Mouse (Mus musculus) kidney, embryonic 15.5 days (tissue): Measurements from ENCODE around the gene Map2k3. TPM values are rescaled to one million over a fixed set of nuclear protein-coding genes. Genes with fewer than 3 reads are reported as not detected.
"Not testable (repeated sequence)": the region's sequence is repeated elsewhere in the genome, so short reads cannot be mapped to it uniquely, and the experiment has no call there.

Experiments used
- ATAC-seq: fragments of 200-750 bp; cut with Nextera tagmentation; replicated peaks from 2 replicates; pipeline ENCODE4 v1.8.0; 2017; ENCODE audit warnings: moderate TSS enrichment; ENCODE audit not compliant: low FRiP score
- H3K27ac ChIP-seq: fragments of 300-500 bp; sonication (generic); 2 replicates; pipeline ENCODE4 v1.5.1; 2015; ENCODE audit warnings: mild to moderate bottlenecking, inconsistent platforms
- H3K27me3 ChIP-seq: fragments of 300-500 bp; sonication (generic); 2 replicates; pipeline ENCODE4 v1.6.1; 2015; ENCODE audit warnings: inconsistent platforms
- H3K36me3 ChIP-seq: fragments of 300-500 bp; sonication (generic); 2 replicates; pipeline ENCODE4 v1.6.1; 2015; ENCODE audit warnings: inconsistent platforms
- H3K4me1 ChIP-seq: fragments of 300-500 bp; sonication (generic); 2 replicates; pipeline ENCODE4 v1.6.1; 2015; ENCODE audit warnings: inconsistent platforms
- H3K4me2 ChIP-seq: fragments of 300-500 bp; sonication (generic); 2 replicates; pipeline ENCODE4 v1.6.1; 2015; ENCODE audit warnings: moderate library complexity, mild to moderate bottlenecking, inconsistent platforms
- H3K4me3 ChIP-seq: fragments of 300-500 bp; sonication (generic); replicated peaks from 2 replicates; pipeline ENCODE4 v1.5.1; 2015; ENCODE audit warnings: mild to moderate bottlenecking, inconsistent platforms
- H3K9ac ChIP-seq: fragments of 300-500 bp; sonication (generic); 2 replicates; pipeline ENCODE4 v1.6.1; 2015; ENCODE audit warnings: mild to moderate bottlenecking, inconsistent platforms
- H3K9me3 ChIP-seq: fragments of 300-500 bp; sonication (generic); replicated peaks from 2 replicates; pipeline ENCODE4 v1.6.1; 2016; ENCODE audit warnings: inconsistent platforms
- WGBS: fragments of 180-500 bp; shearing (Covaris S2); methylation state at CpG from one replicate; pipeline ENCODE4 v1.1.7; 2015; ENCODE audit warnings: mixed read lengths; 5-methylcytosine and 5-hydroxymethylcytosine counted together
- polyA plus RNA-seq: library from polyadenylated mRNA; unstranded; fragments of >200 nt; fragmentation: Nextera tagmentation; extraction: Ambion mirVana; gene quantifications from 2 replicates; pipeline ENCODE4 v1.2.1, GENCODE M21; 2015

Gene Map2k3
- 117 and 127 TPM in 2 replicates for polyA plus RNA-seq

DNA sequence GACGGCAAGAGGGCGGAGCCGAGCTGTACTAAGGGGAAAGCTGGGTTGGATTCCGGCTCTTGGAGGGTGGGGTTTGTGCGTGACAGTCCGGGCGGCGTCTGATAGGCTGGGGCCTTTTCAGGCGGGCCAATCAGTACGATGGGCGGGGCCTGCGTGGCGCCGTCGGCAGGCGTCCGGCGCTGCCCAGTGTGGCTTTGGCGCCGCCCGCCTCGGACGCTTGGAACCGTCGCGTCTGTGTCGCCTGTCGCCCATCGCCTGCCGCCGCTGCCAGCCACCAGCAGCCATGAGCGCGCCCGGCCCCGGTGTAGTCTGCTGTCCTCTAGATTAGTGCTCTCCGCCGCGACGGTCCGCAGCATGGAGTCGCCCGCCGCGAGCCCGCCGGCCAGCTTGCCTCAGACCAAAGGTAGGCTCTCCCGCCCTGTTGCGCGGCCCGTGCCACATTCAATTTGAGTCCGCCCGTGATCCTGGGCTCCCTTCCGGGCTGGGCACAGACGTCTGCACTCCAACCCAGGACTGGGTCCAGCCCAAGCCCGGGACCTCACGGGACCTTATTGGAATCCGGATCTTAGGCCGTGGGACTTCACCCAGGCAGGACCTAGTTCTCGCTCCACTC, at the start of gene Map2k3:
TSS of gene Map2k3 (plus strand) at position 165 of the 613 bp plus-strand sequence.
- peak within 1 kb of the TSS; percentile 93 for H3K9ac ChIP-seq
- under 1% methylated on average over 59 of the region's 59 CpGs for WGBS

DNA sequence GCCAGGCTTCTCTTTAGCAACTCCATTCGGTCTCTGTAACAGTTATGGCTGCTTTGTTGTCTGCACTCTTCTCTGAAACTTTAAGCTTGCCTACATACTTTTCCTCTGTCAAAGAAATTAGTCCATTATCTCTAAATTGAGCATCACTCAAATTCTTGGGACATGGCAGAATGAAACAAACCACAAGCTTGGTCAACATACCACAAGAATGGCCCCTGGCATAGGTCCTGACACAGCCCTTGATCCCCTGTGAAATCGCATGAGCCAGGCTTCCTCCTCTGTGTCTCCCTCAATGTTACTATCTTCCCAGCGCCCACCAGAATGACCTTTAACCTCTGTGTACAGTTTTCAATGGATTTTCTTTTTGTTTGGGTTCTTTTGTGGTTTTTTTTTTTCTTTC, 49.4 kb upstream of the Map2k3 start:
- H3K9ac ChIP-seq: no peak overlapping the region
- no peaks in the 10 kb centered on the region for H3K9me3 ChIP-seq
- H3K4me1 ChIP-seq: peaks cover 15% of the 10 kb centered on the region
- no peaks in the 10 kb centered on the region for H3K36me3 ChIP-seq
- no peak for ATAC-seq
- no peaks in the 10 kb centered on the region for H3K27me3 ChIP-seq
- no peak overlapping the region for H3K4me2 ChIP-seq
- WGBS: 81% methylated on average over 3 of the region's 3 CpGs
- no peak overlapping the region for H3K27ac ChIP-seq
- H3K4me3 ChIP-seq: no peak overlapping the region

More for the DNA sequence above, at the start of gene Map2k3:
- Histone ChIP-seq H3K4me2 (peak within 1 kb of the TSS; percentile 69), H3K36me3 (no peaks in the 10 kb centered on the region; the same call in 1 of the 2 replicates), H3K4me3 (peak within 1 kb of the TSS; percentile 95), H3K27me3 (no peaks in the 10 kb centered on the region), H3K9me3 (no peaks in the 10 kb centered on the region), H3K27ac (peak within 1 kb of the TSS; percentile 86), H3K4me1 (peaks cover 65% of the 10 kb centered on the region)
- ATAC-seq: peak; percentile 93

DNA sequence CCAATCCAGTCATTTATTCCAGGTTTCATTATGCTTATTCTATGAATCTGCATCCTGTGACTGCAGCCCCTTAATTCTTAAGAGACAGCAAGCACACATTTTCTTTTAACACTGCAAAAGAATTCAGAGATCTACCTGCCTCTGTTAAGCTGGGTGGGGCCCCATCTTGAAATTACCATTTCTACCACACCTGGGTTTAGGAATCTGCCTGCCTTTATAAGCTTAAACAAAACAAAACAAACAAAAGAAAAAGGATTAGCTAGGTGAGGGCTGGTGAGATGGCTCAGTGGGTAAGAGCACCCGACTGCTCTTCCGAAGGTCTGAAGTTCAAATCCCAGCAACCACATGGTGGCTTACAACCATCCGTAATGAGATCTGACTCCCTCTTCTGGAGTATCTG, 44.8 kb upstream of the Map2k3 start:
- H3K9me3 ChIP-seq, ATAC-seq, H3K4me2 ChIP-seq, H3K4me1 ChIP-seq, H3K36me3 ChIP-seq, H3K4me3 ChIP-seq, H3K9ac ChIP-seq, H3K27ac ChIP-seq, H3K27me3 ChIP-seq: not testable (repeated sequence)
- WGBS: 89% methylated on average over 3 of the region's 3 CpGs

DNA sequence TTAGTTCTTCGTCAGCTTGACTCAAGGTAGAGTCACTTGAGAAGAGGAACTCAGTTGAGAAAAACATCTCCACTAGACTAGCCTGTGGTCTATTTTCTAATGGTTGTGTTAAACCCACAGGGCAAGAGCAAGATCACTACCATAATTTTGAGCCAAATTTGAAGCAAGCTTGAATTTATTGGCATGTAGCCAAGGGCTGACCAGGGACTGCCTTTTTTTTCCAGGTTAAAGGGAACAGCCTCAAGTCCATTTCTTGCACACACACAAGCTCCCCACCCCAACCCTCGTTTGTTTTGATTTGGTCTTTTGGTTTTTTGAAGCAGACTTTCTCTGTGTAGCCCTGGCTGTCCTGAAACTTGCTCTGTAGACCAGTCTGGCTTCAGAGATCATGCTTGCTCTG, 42.0 kb upstream of the Map2k3 start:
- 40% methylated on average over 2 of the region's 2 CpGs for WGBS
- no peaks in the 10 kb centered on the region for H3K36me3 ChIP-seq
- no peak overlapping the region for H3K27ac ChIP-seq
- H3K27me3 ChIP-seq: no peaks in the 10 kb centered on the region
- no peaks in the 10 kb centered on the region for H3K9me3 ChIP-seq
- ATAC-seq: no peak
- H3K4me2 ChIP-seq: no peak overlapping the region
- no peak overlapping the region for H3K9ac ChIP-seq
- H3K4me1 ChIP-seq: peaks cover 6% of the 10 kb centered on the region
- H3K4me3 ChIP-seq: no peak overlapping the region

DNA sequence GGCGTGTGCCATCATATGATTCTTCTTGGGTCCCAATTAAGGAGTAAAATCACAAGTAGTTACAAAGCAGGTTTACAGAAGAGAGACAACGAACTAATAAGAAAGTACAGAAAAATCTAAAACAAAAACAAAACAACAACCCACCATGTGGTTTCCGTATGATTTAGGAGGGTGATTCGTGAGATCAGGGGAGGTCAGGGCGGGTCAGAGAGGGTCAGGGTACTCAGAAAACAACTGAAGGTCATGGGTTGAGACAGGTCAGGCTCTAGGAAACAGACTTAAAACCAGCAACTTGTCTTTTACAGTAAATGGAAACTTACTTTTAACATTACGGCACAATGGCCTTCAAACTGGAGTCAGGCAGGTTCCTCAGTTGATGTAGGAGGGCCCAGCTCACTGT, 41.5 kb upstream of the Map2k3 start:
- Histone ChIP-seq H3K9ac (no peak overlapping the region), H3K27me3 (no peaks in the 10 kb centered on the region), H3K9me3 (no peaks in the 10 kb centered on the region), H3K36me3 (no peaks in the 10 kb centered on the region), H3K4me2 (no peak overlapping the region), H3K4me1 (peaks cover 6% of the 10 kb centered on the region), H3K27ac (no peak overlapping the region), H3K4me3 (no peak overlapping the region)
- WGBS: 26% methylated on average over 6 of the region's 6 CpGs
- no peak for ATAC-seq

DNA sequence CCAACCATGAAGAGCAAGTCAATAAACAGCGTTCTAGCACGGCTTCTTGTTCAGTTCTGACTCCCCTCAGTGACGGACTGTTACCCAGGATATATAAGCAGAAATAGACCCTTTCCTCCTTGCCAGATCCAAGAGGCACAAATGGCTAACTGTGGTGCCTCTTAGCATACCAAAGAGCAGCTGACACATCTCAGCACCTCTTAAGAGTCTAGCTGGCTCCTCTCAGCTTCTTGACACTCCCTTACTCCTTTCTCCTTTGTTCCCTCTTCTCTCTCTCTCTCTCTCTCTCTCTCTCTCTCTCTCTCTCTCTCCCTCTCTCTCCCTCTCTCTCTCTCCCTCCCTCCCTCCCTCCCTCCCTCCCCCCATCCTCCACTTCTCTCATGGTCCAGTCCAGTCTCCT, 41.1 kb upstream of the Map2k3 start:
- H3K27me3 ChIP-seq: no peaks in the 10 kb centered on the region
- peaks cover 9% of the 10 kb centered on the region for H3K4me1 ChIP-seq
- H3K4me3 ChIP-seq: no peak overlapping the region
- H3K4me2 ChIP-seq: no peak overlapping the region
- WGBS: 22% methylated on average over 3 of the region's 3 CpGs
- H3K9me3 ChIP-seq: no peaks in the 10 kb centered on the region
- H3K36me3 ChIP-seq: no peaks in the 10 kb centered on the region
- no peak overlapping the region for H3K27ac ChIP-seq
- ATAC-seq: no peak
- H3K9ac ChIP-seq: no peak overlapping the region

DNA sequence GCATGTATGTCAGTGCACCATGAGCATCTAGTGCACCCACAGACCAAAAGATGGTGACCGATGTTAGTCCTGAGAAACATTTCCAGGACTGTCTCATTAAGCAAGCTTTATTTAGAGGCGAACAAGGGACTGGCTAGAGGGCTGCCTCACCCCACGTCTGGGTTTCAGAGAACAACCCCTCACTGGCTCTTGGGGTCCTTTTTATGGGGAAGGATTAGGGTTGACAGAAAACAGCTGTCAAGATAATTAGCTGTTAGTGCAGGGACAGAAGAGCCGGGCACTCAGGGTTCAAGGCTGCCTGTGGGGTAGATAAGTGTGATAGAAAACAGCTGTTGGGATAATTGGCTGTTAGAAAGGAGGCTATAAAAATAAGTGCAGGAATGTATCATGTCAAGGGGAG, 35.9 kb upstream of the Map2k3 start:
- Histone ChIP-seq H3K9me3 (no peaks in the 10 kb centered on the region), H3K9ac (no peak overlapping the region), H3K4me1 (peaks cover 16% of the 10 kb centered on the region), H3K27me3 (no peaks in the 10 kb centered on the region), H3K36me3 (no peaks in the 10 kb centered on the region), H3K4me3 (no peak overlapping the region), H3K4me2 (peak overlapping the region; percentile 13; the same call in 1 of the 2 replicates), H3K27ac (peak overlapping the region; percentile 68)
- peak; percentile 91 for ATAC-seq
- 10% methylated on average over 4 of the region's 4 CpGs for WGBS

DNA sequence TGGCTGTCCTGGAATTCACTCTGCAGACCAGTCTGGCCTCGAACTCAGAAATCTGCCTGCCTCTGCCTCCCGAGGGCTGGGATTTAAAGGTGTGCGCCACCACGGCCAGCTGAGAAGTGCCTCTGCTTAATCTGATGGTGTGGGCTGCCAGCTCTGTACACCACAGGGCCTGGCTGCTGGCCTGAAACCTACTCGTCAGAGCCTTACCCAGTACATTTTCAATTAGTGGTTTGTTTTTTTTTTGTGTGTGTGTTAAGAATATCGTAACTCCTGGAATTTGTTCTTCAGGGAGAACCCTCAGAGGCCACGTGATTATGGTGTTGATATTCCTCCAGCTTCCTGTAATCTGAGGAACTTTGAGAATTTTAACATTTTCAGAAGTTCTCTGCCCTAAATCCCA, 29.8 kb upstream of the Map2k3 start:
- ATAC-seq: no peak
- H3K36me3 ChIP-seq: peaks cover 36% of the 10 kb centered on the region
- 71% methylated on average over 7 of the region's 7 CpGs for WGBS
- H3K4me2 ChIP-seq: no peak overlapping the region
- no peaks in the 10 kb centered on the region for H3K9me3 ChIP-seq
- no peak overlapping the region for H3K9ac ChIP-seq
- no peak overlapping the region for H3K27ac ChIP-seq
- peaks cover 12% of the 10 kb centered on the region for H3K4me1 ChIP-seq
- no peaks in the 10 kb centered on the region for H3K27me3 ChIP-seq
- H3K4me3 ChIP-seq: no peak overlapping the region

DNA sequence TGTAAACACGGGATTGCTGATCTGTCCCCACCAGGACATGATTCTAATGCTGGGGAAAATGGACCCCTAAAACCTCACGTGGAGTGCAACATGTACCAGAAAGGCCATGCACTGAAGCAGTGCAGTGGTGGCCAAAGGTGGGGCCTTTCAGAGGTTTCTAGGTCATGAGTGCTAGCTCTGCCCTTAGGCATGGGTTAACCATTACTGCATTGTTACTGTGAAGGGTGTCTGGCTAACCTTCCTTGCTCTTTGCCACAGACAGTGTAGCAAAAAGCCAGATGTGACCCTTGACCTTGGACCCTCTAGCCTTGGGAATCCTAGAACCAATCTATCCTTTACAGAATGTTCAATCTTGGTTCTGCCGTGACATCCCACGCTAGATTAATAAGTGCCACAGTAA, 29.3 kb upstream of the Map2k3 start:
- H3K27ac ChIP-seq: peak overlapping the region; percentile 32; the same call in 1 of the 2 replicates
- peak; percentile 52; the same call in 1 of the 2 replicates for ATAC-seq
- no peaks in the 10 kb centered on the region for H3K27me3 ChIP-seq
- no peak overlapping the region for H3K4me2 ChIP-seq
- peaks cover 8% of the 10 kb centered on the region for H3K4me1 ChIP-seq
- no peak overlapping the region for H3K9ac ChIP-seq
- no peak overlapping the region for H3K4me3 ChIP-seq
- WGBS: 55% methylated on average over 4 of the region's 4 CpGs
- H3K9me3 ChIP-seq: no peaks in the 10 kb centered on the region
- peaks cover 36% of the 10 kb centered on the region for H3K36me3 ChIP-seq

DNA sequence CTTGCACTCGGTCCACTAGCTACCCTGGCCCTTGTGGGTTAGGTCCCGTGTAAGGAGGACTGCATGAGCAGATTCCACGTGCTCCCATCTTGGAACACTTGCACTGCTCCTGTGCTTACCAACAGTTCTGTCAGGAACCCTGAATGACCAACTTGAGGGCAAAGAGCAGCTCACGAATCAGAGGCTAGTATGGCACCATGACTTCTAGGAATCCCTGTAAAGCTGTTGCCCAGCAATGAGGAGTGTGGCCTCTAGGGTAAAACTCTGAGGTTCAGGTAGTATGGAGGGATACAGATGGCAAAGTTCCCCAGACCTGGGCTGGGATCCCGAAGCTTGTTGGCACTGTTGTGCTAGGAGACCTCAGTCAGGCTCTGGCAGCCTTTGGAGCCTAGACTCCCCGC, 28.2 kb upstream of the Map2k3 start:
- Histone ChIP-seq H3K4me3 (no peak overlapping the region), H3K27me3 (no peaks in the 10 kb centered on the region), H3K27ac (no peak overlapping the region), H3K4me1 (peaks cover 8% of the 10 kb centered on the region), H3K9ac (no peak overlapping the region), H3K9me3 (no peaks in the 10 kb centered on the region), H3K36me3 (peaks cover 36% of the 10 kb centered on the region), H3K4me2 (no peak overlapping the region)
- no peak for ATAC-seq
- WGBS: 90% methylated on average over 6 of the region's 6 CpGs

DNA sequence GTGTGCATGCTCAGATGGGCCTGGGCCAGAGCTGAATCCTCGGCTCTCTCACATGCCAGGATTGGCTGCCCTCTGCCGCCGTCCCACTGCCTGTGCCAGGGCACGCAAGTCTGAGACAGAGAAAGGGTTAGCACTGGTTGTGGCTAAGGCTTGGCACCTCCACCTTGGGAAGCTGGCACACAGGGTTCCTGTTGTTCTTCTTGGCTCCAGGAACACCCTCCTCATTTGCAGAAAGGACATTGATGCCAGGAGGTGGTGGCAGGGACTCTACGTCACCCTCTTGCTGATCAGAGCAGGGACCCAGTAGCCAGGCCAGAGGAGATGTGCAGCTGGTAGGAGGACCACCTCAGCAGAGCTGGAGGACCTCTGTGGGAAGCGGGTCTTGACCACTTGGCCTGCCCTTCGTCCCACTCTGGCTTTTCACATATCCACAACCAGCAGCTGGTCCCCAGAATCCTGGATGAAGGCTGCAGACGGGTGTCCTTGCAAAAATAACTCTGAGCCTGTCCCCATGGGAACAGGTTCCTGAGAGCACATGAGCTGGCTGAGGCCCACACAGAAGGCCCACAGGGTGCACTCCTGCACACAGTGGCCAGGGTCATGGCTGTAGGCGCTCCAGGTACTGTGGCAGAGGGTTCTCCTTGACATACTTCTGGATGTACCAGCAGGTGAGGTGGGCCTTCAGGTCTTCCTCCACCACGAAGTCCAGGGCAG, 26.3 kb upstream of the Map2k3 start:
- H3K4me1 ChIP-seq: peaks cover 8% of the 10 kb centered on the region
- H3K27ac ChIP-seq: no peak overlapping the region
- no peak overlapping the region for H3K4me2 ChIP-seq
- no peaks in the 10 kb centered on the region for H3K27me3 ChIP-seq
- ATAC-seq: no peak
- peaks cover 36% of the 10 kb centered on the region for H3K36me3 ChIP-seq
- WGBS: 92% methylated on average over 10 of the region's 10 CpGs
- H3K9ac ChIP-seq: no peak overlapping the region
- H3K4me3 ChIP-seq: no peak overlapping the region
- H3K9me3 ChIP-seq: no peaks in the 10 kb centered on the region

DNA sequence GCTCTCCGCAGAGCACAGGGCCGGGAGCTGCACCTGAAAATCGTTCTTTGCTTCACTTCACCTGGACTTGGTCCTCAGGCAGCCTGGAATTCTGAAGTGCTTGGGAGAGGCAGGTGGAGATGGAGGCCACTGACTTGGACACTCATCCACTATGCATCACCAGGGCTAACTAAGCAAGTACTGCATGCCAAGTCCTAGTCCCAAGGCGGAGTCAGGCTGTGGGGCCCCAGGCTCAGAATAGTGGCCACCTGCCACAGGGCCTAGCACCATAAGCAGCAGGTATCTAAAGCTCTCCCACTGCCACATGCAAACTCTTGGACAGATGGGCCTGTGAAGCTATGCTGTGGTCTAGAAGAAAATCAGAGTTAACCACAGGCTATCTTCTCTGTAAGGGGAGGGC, 25.4 kb upstream of the Map2k3 start:
- WGBS: 83% methylated on average over 4 of the region's 4 CpGs
- H3K27me3 ChIP-seq: no peaks in the 10 kb centered on the region
- H3K4me3 ChIP-seq: no peak overlapping the region
- peaks cover 36% of the 10 kb centered on the region for H3K36me3 ChIP-seq
- H3K4me2 ChIP-seq: no peak overlapping the region
- no peak for ATAC-seq
- peaks cover 12% of the 10 kb centered on the region for H3K4me1 ChIP-seq
- H3K9ac ChIP-seq: no peak overlapping the region
- no peaks in the 10 kb centered on the region for H3K9me3 ChIP-seq
- H3K27ac ChIP-seq: no peak overlapping the region
